Mouse (Mus musculus): ENCODE measurements at regions not wholly inside any gene's neighbourhood (a gene's known extent, or its start where the extent isn't known, plus 50 kb on each side); places are given as distances from the start of the nearest gene placed in this dataset.

GRCm38 (mm10) chr13:111940275-111940674 is 131.5 kb upstream of the Map3k1 start:
- DNase-seq (ENCODE audit: low spot score), result no peak

GRCm38 (mm10) chr13:111940796-111941513 is 132.2 kb upstream of the Map3k1 start:
- DNase-seq (ENCODE audit: low spot score), result no peak

- DNase-seq (ENCODE audit: low spot score), result no peak
Measured at GRCm38 (mm10) chr13:111941946-111942345, 133.2 kb upstream of the Map3k1 start.

GRCm38 (mm10) chr13:111943392-111944088 is 134.7 kb upstream of the Map3k1 start:
- no peak for DNase-seq (ENCODE audit: low spot score)

- no peak for DNase-seq (ENCODE audit: low spot score)
Measured at GRCm38 (mm10) chr13:111944089-111944406, 135.3 kb upstream of the Map3k1 start.

- DNase-seq (ENCODE audit: low spot score), result no peak
Measured at GRCm38 (mm10) chr13:111946271-111946670, 137.5 kb upstream of the Map3k1 start.

GRCm38 (mm10) chr13:111946811-111947210 is 138.0 kb upstream of the Map3k1 start:
- no peak for DNase-seq (ENCODE audit: low spot score)

GRCm38 (mm10) chr13:111948395-111948794 is 139.6 kb upstream of the Map3k1 start:
- no peak for DNase-seq (ENCODE audit: low spot score)

- DNase-seq (ENCODE audit: low spot score), result no peak
Measured at GRCm38 (mm10) chr13:111950042-111950441, 141.2 kb upstream of the Map3k1 start.

- no peak for DNase-seq (ENCODE audit: low spot score)
Measured at GRCm38 (mm10) chr13:111953860-111954519, 145.2 kb upstream of the Map3k1 start.

- no peak for DNase-seq (ENCODE audit: low spot score)
Measured at GRCm38 (mm10) chr13:111954520-111954884, 145.7 kb upstream of the Map3k1 start.

- no peak for DNase-seq (ENCODE audit: low spot score)
Measured at GRCm38 (mm10) chr13:111957118-111957517, 148.3 kb upstream of the Map3k1 start.

- DNase-seq (ENCODE audit: low spot score), result no peak
Measured at GRCm38 (mm10) chr13:111957674-111958273, 149.0 kb upstream of the Map3k1 start.

- DNase-seq (ENCODE audit: low spot score), result no peak
Measured at GRCm38 (mm10) chr13:111958421-111958820, 149.6 kb upstream of the Map3k1 start.

- DNase-seq (ENCODE audit: low spot score), result no peak
Measured at GRCm38 (mm10) chr13:111960036-111960435, 151.2 kb upstream of the Map3k1 start.

GRCm38 (mm10) chr13:111961423-111961822 is 152.6 kb upstream of the Map3k1 start:
- no peak for DNase-seq (ENCODE audit: low spot score)

- DNase-seq (ENCODE audit: low spot score), result no peak
Measured at GRCm38 (mm10) chr13:111962155-111962554, 153.4 kb upstream of the Map3k1 start.

GRCm38 (mm10) chr13:111966113-111966512 is 157.3 kb upstream of the Map3k1 start:
- DNase-seq (ENCODE audit: low spot score), result no peak

GRCm38 (mm10) chr13:111966627-111967026 is 157.8 kb upstream of the Map3k1 start:
- no peak for DNase-seq (ENCODE audit: low spot score)

GRCm38 (mm10) chr13:111968197-111968596 is 159.4 kb upstream of the Map3k1 start:
- DNase-seq (ENCODE audit: low spot score), result no peak

GRCm38 (mm10) chr13:111974282-111974681 is 165.5 kb upstream of the Map3k1 start:
- DNase-seq (ENCODE audit: low spot score), result no peak

GRCm38 (mm10) chr13:111975549-111975948 is 166.8 kb upstream of the Map3k1 start:
- no peak for DNase-seq (ENCODE audit: low spot score)

Data from lung, postnatal 25 days (tissue).